Mouse (Mus musculus) urinary bladder, postnatal 4 days (tissue): ENCODE measurements around the gene Grk2.

Experiments
- DNase-seq, 2 experiments: peaks; one replicate each; pipeline ENCODE4 v3.0.0; 2021 to 2022; ENCODE audit warnings: low spot score in 2 of 2

Grk2 gene

GRCm38 (mm10) chr19:4306190-4306577 lies at the start of gene Grk2:
Gene Grk2, minus strand, starts transcription at chr19:4306222.
- DNase-seq = peak; percentile 71 to 81

GRCm38 (mm10) chr19:4349455-4349854 lies 43.4 kb upstream of the Grk2 start:
- DNase-seq = no peak

- no peak for DNase-seq
Observed at GRCm38 (mm10) chr19:4346479-4346878, 40.5 kb upstream of the Grk2 start.

GRCm38 (mm10) chr19:4338162-4338561 lies 32.1 kb upstream of the Grk2 start:
- no peak for DNase-seq

- DNase-seq = peak; percentile 94 to 95
Observed at GRCm38 (mm10) chr19:4333791-4334190, 27.8 kb upstream of the Grk2 start.

- DNase-seq = peak in 1 of 2 experiments; percentile 27
Observed at GRCm38 (mm10) chr19:4333100-4333775, 27.2 kb upstream of the Grk2 start.

GRCm38 (mm10) chr19:4332653-4333052 lies 26.6 kb upstream of the Grk2 start:
- no peak for DNase-seq

GRCm38 (mm10) chr19:4331273-4331672 lies 25.3 kb upstream of the Grk2 start:
- DNase-seq = no peak

GRCm38 (mm10) chr19:4330603-4331002 lies 24.6 kb upstream of the Grk2 start:
- DNase-seq = no peak

- no peak for DNase-seq
Observed at GRCm38 (mm10) chr19:4328737-4329304, 22.8 kb upstream of the Grk2 start.

- DNase-seq = no peak
Observed at GRCm38 (mm10) chr19:4326881-4327280, 20.9 kb upstream of the Grk2 start.

- no peak for DNase-seq
Observed at GRCm38 (mm10) chr19:4326106-4326505, 20.1 kb upstream of the Grk2 start.

- no peak for DNase-seq
Observed at GRCm38 (mm10) chr19:4322134-4322533, 16.1 kb upstream of the Grk2 start.

GRCm38 (mm10) chr19:4321622-4322021 lies 15.6 kb upstream of the Grk2 start:
- DNase-seq = no peak

GRCm38 (mm10) chr19:4319272-4319671 lies 13.2 kb upstream of the Grk2 start:
- no peak for DNase-seq

GRCm38 (mm10) chr19:4317181-4317580 lies 11.2 kb upstream of the Grk2 start:
- no peak for DNase-seq

GRCm38 (mm10) chr19:4315223-4315944 lies 9.4 kb upstream of the Grk2 start:
- DNase-seq = no peak

GRCm38 (mm10) chr19:4309776-4310185 lies 3.8 kb upstream of the Grk2 start:
- no peak for DNase-seq

- no peak for DNase-seq
Observed at GRCm38 (mm10) chr19:4309302-4309701, 3.3 kb upstream of the Grk2 start.

- no peak for DNase-seq
Observed at GRCm38 (mm10) chr19:4305491-4306189, 382 bp downstream of the Grk2 start.

GRCm38 (mm10) chr19:4304871-4305321 lies 1.1 kb downstream of the Grk2 start:
- DNase-seq = no peak

GRCm38 (mm10) chr19:4304251-4304821 lies 1.7 kb downstream of the Grk2 start:
- DNase-seq = no peak
